Mouse (Mus musculus) yolk sac, embryonic 10.5 days (tissue): ENCODE data around the gene Tex101.
"Not testable (repeated sequence)": the region's sequence is repeated elsewhere in the genome, so short reads cannot be mapped to it uniquely, and the experiment has no call there.

ENCODE experiments used
- DNase-seq: peaks from one replicate; pipeline ENCODE4 v3.0.0-alpha.2; 2017; ENCODE audit warnings: low spot score

Gene Tex101

DNA sequence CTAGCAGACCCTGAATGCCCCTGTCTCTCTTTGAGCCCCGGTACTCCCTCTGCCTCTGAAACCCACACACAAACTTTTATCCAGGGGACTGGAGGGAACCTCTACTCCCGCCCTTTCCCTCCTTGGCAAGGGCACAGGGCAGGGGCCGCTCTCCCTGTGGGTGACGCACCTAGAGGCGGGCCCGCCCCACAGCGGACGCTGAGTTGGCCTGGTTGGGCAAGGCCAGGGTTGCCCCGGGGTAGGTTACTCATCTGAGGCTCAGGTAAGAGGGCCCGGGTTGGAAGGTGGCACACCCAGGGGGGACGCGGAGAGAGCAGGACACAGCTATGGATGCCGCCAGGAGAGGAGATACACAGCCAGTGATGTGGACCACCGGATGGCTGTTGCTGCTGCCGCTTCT, 40.2 kb downstream of the Tex101 start, which contains the start of gene Lypd3:
Gene Lypd3, plus strand, starts transcription at position 287 of the 400 bp plus-strand sequence.
- DNase-seq, result no peak

GRCm38 (mm10) chr7:24630116-24630880, 46.2 kb downstream of the Tex101 start:
- DNase-seq, result no peak

DNA sequence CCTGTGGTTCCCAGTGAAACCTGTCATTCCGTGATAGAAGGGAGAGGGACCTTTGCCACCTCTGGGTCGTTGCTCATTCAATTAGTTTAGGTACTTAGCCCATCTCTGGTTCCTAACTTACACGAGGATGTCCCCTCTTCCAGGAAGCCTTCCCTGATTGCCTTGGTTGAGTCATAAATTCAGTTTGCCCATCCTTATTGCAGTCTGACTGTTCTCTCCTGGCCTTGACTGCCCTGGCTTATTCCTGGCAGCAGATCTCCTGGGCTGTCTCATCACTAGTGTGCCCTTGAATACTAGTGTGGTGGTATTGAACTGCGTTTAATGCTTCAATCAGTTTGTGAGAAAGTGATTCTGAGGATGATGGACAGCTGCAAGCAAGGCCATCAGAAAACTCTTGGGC, 46.8 kb downstream of the Tex101 start:
- DNase-seq, result no peak

DNA sequence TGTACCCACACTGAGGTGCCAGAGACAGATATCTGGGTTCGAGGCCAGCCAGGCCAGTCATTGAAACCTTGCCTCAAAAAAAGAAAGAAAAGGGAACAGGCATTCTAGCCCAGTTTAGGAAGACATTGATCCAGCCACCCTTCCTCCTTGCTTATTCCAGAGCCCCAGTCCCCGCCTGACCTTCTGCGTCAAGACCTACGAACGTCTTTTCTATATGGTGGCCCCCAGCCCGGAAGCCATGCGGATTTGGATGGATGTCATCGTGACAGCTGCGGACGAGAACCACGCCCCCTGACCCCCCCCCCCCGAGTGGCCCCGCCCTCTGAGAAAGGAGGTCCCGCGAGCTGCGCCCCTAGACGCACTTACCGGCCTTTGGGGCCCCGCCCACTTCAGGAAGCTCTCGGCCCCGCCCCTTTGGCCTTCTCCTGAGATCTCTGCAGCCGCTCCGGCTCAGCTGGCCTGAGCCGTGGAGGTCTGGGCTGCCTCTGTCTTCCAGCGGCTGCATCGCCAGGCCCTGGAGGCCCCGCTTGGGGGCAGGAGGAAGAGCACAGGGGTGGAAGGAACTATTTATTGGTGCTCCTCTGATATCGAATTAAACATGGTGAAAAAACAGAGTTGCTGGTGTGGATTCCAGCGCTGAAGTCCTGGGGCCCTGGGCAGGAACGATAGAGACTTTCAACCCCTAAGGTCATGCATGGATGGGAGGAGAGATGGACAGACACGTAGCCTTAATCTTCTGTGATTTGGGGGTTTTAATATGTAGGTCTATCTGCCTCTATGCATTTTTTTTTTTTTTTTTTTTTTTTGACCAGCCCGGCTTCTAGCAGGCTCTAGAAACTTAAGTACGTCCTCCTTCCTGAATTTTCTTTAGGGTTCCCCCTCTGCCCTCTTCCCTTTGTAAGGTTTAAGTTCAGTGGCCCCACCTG, 47.5 kb downstream of the Tex101 start:
- peak; percentile 85 for DNase-seq

DNA sequence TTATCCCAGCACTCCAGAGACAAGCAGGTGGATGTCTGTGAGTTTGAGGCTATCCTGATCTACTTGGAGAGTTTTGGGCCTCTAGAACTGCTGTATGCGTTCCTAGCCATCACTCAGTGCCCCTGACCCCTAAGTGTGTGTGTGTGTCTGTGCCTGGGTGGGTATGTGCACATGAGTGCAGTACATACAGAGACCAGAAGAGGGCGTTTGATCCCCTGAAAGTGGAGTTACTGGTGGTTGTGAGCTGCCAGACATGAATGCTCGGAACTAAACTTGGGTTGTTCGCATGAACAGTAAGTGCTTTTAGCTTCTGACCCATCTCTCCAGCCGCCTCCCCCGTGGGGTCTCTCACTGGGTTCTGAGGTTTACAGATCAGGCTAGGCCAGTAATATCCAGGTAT, 53.5 kb downstream of the Tex101 start:
- DNase-seq, result no peak

DNA sequence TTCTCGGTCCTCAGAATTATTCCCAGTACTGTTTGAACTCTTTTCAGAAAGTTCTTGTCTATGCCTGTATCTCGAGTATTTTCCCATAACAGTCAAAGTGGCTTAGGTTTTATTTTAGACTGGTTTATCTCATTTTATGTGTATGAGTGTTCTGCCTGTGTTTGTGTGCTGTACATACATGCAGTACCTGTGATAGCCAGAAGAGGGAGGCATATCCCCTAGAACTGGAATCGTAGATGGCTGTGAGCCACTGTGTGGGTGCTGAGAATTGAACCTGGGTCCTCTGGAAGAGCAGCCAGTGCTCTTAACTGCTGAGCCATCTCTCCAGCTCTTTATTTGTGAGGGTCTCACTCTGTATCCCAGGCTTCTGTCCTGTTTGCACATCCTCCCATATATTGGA, 55.3 kb downstream of the Tex101 start:
- DNase-seq, result no peak

- no peak for DNase-seq
Measured at GRCm38 (mm10) chr7:24619671-24620397, 56.6 kb downstream of the Tex101 start.

GRCm38 (mm10) chr7:24618374-24618773, 58.1 kb downstream of the Tex101 start:
- DNase-seq, result not testable (repeated sequence)
